In the genomic region with DNA sequence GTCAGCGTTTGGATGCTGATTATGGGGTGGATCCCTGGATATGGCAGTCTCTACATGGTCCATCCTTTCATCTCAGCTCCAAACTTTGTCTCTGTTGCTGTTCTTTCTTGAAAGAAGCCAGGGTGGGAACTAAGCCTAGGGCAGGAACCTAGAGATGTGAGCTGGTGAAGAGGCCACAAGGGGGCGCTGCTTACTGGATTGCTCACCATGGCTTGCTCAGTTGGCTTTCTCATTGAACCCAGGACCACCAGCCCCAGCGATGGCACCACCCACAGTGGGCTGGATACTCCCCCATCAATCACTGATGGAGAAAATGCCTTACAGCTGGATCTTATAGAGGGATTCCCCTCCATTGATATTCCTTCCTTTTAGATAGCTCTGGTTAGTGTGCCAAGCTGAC, we compare ENCODE assay signal across 18 mouse cellular contexts. TPM values are rescaled to one million over a fixed set of nuclear protein-coding genes. Genes with fewer than 3 reads are reported as not detected.
DNase-seq lines count a peak whose midpoint lies in the region; ATAC-seq and TF ChIP-seq lines count a peak whose summit lies in the region.
"Had no signal": no experiment of that assay in that cellular context is flagged by ENCODE, and none has a peak within 500 bp of the region (broad histone marks: within the 10 kb centered on the region; RNA-seq: fewer than 3 reads in every experiment).

No protein-coding gene starts in this region.

- peak; percentile 42; the same call in 1 of the 2 replicates for TF ChIP-seq CTCF in liver, embryonic 14.5 days (IDR thresholded peaks at IDR 0.05; ENCODE audit: low read depth)

- no peak overlapping the region for H3K27ac ChIP-seq in liver, embryonic 14.5 days
- H3K27ac ChIP-seq in liver, embryonic 11.5 days (ENCODE audit: low read depth, low read length): no peak overlapping the region
- H3K27ac ChIP-seq: forebrain, embryonic 13.5 days had no signal

- H3K9ac ChIP-seq in liver, embryonic 14.5 days (replicated peaks): no peak overlapping the region
- no peak overlapping the region for H3K9ac ChIP-seq in liver, embryonic 11.5 days (ENCODE audit: low read depth, low read length)
- H3K9ac ChIP-seq: forebrain, embryonic 13.5 days had no signal

- ATAC-seq in liver, embryonic 14.5 days (ENCODE audit: insufficient read depth): no peak
- ATAC-seq in liver, embryonic 11.5 days (replicated peaks; ENCODE audit: low FRiP score): no peak
- ATAC-seq: forebrain, embryonic 13.5 days had no signal

- no peaks in the 10 kb centered on the region for H3K36me3 ChIP-seq in liver, embryonic 14.5 days (replicated peaks; ENCODE audit: control insufficient read depth, insufficient read depth, low read depth)
- no peaks in the 10 kb centered on the region for H3K36me3 ChIP-seq in liver, embryonic 11.5 days (ENCODE audit: control insufficient read depth, insufficient read depth, low read length)

- WGBS in liver, embryonic 14.5 days (ENCODE audit: insufficient replicate concordance): 20% methylated on average over 2 of the region's 3 CpGs
- WGBS in liver, embryonic 11.5 days: 20% methylated on average over 2 of the region's 3 CpGs

- no peaks in the 10 kb centered on the region for H3K4me1 ChIP-seq in liver, embryonic 14.5 days (replicated peaks; ENCODE audit: control insufficient read depth in 2 of 2, insufficient read depth in 2 of 2, low read length in 1 of 2)
- H3K4me1 ChIP-seq in liver, embryonic 11.5 days (replicated peaks; ENCODE audit: control insufficient read depth, insufficient read depth, low read length): no peaks in the 10 kb centered on the region
- H3K4me1 ChIP-seq: forebrain, embryonic 13.5 days had no signal

- no peak for TF ChIP-seq EP300 in liver, embryonic 14.5 days (IDR thresholded peaks at IDR 0.05; ENCODE audit: low read depth)

- H3K9me3 ChIP-seq in liver, embryonic 14.5 days (ENCODE audit: control insufficient read depth, low read length): no peaks in the 10 kb centered on the region
- peaks cover 3% of the 10 kb centered on the region; the same call in 1 of the 2 replicates for H3K9me3 ChIP-seq in liver, embryonic 11.5 days (ENCODE audit: control insufficient read depth, low read length)
- H3K9me3 ChIP-seq: forebrain, embryonic 13.5 days had no signal

- H3K27me3 ChIP-seq in liver, embryonic 14.5 days (ENCODE audit: control insufficient read depth, insufficient read depth, low read length): no peaks in the 10 kb centered on the region
- no peaks in the 10 kb centered on the region for H3K27me3 ChIP-seq in liver, embryonic 11.5 days (replicated peaks; ENCODE audit: control insufficient read depth, insufficient read depth, low read length)
- H3K27me3 ChIP-seq: forebrain, embryonic 13.5 days had no signal

- H3K4me3 ChIP-seq in liver, embryonic 14.5 days (ENCODE audit: insufficient read depth in 1 of 2, low read depth in 2 of 2, low read length in 2 of 2): no peak overlapping the region
- no peak overlapping the region for H3K4me3 ChIP-seq in liver, embryonic 11.5 days (ENCODE audit: low read depth, low read length)
- H3K4me3 ChIP-seq: forebrain, embryonic 13.5 days had no signal

- intact Hi-C loops in left cerebral cortex, postnatal 4 days (cut with DNase I): no loop called here
- intact Hi-C loops in heart, postnatal 14 days (cut with DNase I): no loop called here

- H3K4me2 ChIP-seq in liver, embryonic 14.5 days (ENCODE audit: low read depth): no peak overlapping the region
- no peak overlapping the region for H3K4me2 ChIP-seq in liver, embryonic 11.5 days
- H3K4me2 ChIP-seq: forebrain, embryonic 13.5 days had no signal

- peak; percentile 19 for DNase-seq in embryo, embryonic 10 days (ENCODE audit: low spot score)
- no peak for DNase-seq in embryo, embryonic 9.5 days (ENCODE audit: extremely low spot score)
- DNase-seq in liver, embryonic 14.5 days (ENCODE audit: low read depth in 3 of 3, low spot score in 3 of 3): no peak
- DNase-seq in liver, embryonic 11.5 days (ENCODE audit: low spot score): no peak
- peak; percentile 80 for DNase-seq in ES-CJ7 (ENCODE audit: low read depth, low spot score)
- DNase-seq in lung, postnatal 10 days: peak; percentile 3
- no peak for DNase-seq in left cerebral cortex, postnatal 4 days
- DNase-seq in heart, postnatal 14 days: no peak
- DNase-seq: kidney, adult 11 months; right cerebral cortex, postnatal 14 days had no signal

RNA-seq across cellular contexts. Expression of gene Mtnr1a, which starts 12.1 kb away (rescaled TPM):
- polyA plus RNA-seq in liver, embryonic 14.5 days (2012; rRNA removed): 0.02 TPM in 1 of 2 replicates, not detected in the other
- not detected in 2 replicates for polyA plus RNA-seq in liver, embryonic 14.5 days (2014; fragmentation: Nextera tagmentation; extraction: Ambion mirVana)
- not detected in 2 replicates for polyA plus RNA-seq in liver, embryonic 11.5 days (2014; fragmentation: Nextera tagmentation; extraction: Ambion mirVana)
- not detected for total RNA-seq in left cerebral cortex, postnatal 4 days (2021)
- total RNA-seq in heart, postnatal 14 days (2021): not detected
- total RNA-seq: layer of hippocampus, adult 8-10 months; megakaryocyte, adult 5-6 weeks had no signal
- polyA plus RNA-seq: C2C12; cortical plate, adult 2 months; gonadal fat pad, adult 2 months; heart, postnatal 0 days; limb, embryonic 11.5 days had no signal

Comparison
In these comparisons a context has a peak if more than half of its experiments do, and no peak if none do; other contexts are left out.
1. DNase-seq: peak in embryo, embryonic 10 days (single experiment), ES-CJ7 (single experiment) and lung, postnatal 10 days (single experiment); none in embryo, embryonic 9.5 days (single experiment), liver, embryonic 14.5 days (0 of 3), liver, embryonic 11.5 days (single experiment), left cerebral cortex, postnatal 4 days (single experiment) and heart, postnatal 14 days (0 of 2).